In the genomic region with DNA sequence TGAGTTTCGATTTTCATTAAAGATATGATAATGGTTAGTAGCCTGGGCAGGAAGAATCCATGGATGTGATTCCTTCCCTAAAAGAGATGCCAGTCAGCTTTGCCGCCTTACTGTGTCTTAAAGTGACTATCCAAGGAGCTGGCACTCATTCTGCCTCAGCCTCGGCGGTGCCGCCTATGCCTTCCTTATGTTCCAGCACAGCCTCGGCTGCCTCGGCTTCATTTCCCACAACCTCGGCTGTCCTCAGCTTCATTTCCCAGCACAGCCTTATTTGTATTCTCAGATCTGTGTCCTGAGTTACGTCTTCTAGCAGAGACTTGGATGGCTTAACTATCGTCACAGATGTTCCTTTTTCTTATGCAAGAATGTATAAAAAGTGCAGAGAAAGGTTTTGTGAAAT, we compare ENCODE assay signal across 11 mouse cellular contexts.
A peak's percentile ranks its signal among the peaks of the same experiment; 100 is the strongest.
DNase-seq lines count a peak whose midpoint lies in the region.
"Had no signal": no experiment of that assay in that cellular context is flagged by ENCODE, and none has a peak within 500 bp of the region (broad histone marks: within the 10 kb centered on the region; RNA-seq: fewer than 3 reads in every experiment).

No protein-coding gene starts in this region.

- intact Hi-C loops in left cerebral cortex, postnatal 36 days (cut with DNase I), result no loop called here

- DNase-seq in layer of hippocampus, adult 9-11 months, result peak; percentile 36
- no peak for DNase-seq in layer of hippocampus, postnatal 25 days (ENCODE audit: extremely low spot score in 1 of 2, low spot score in 1 of 2)
- peak; percentile 14 to 15 for DNase-seq in frontal cortex, postnatal 10 days (ENCODE audit: low spot score in 2 of 2)
- peak; percentile 36 to 59 for DNase-seq in left cerebral cortex, postnatal 36 days (ENCODE audit: low spot score in 2 of 2)
- no peak for DNase-seq in kidney, adult 9 months
- no peak for DNase-seq in thymus, postnatal 36 days
- DNase-seq in urinary bladder, postnatal 4 days (ENCODE audit: low spot score in 2 of 2), result no peak
- DNase-seq: cerebellum, postnatal 10 days; gastrocnemius, postnatal 10 days; liver, postnatal 0 days; lung, postnatal 4 days had no signal

Comparison
In these comparisons a context has a peak if more than half of its experiments do, and no peak if none do; other contexts are left out.
1. DNase-seq: peak in layer of hippocampus, adult 9-11 months (single experiment), frontal cortex, postnatal 10 days (2 of 2) and left cerebral cortex, postnatal 36 days (2 of 2); none in layer of hippocampus, postnatal 25 days (0 of 2), kidney, adult 9 months (single experiment), thymus, postnatal 36 days (0 of 2) and urinary bladder, postnatal 4 days (0 of 2).